Mouse (Mus musculus) stomach, embryonic 16.5 days (tissue): ENCODE data around the gene Vmn2r83. TPM values are rescaled to one million over a fixed set of nuclear protein-coding genes. Genes with fewer than 3 reads are reported as not detected.

Experiments used
- ATAC-seq: fragments of 200-750 bp; cut with Nextera tagmentation; 2 replicates; pipeline ENCODE4 v1.8.0; 2017; ENCODE audit warnings: moderate number of reproducible peaks, moderate TSS enrichment; ENCODE audit not compliant: insufficient read depth, low FRiP score
- H3K27ac ChIP-seq: fragments of 300-500 bp; sonication (generic); 2 replicates; pipeline ENCODE4 v1.5.1; 2014; ENCODE audit warnings: low read length
- H3K27me3 ChIP-seq: fragments of 300-500 bp; sonication (generic); 2 replicates; pipeline ENCODE4 v1.6.1; 2014; ENCODE audit warnings: low read length, control low read depth, mixed read lengths; ENCODE audit not compliant: control insufficient read depth, insufficient read depth
- H3K36me3 ChIP-seq: fragments of 300-500 bp; sonication (generic); 2 replicates; pipeline ENCODE4 v1.6.1; 2014; ENCODE audit warnings: low read length; ENCODE audit not compliant: control insufficient read depth, insufficient read depth
- H3K4me1 ChIP-seq: fragments of 300-500 bp; sonication (generic); 2 replicates; pipeline ENCODE4 v1.6.1; 2014; ENCODE audit warnings: low read length, control low read depth, mixed read lengths; ENCODE audit not compliant: control insufficient read depth, insufficient read depth
- H3K4me2 ChIP-seq: fragments of 300-500 bp; sonication (generic); 2 replicates; pipeline ENCODE4 v1.6.1; 2014; ENCODE audit warnings: low read depth, low read length, mixed read lengths
- H3K4me3 ChIP-seq: fragments of 300-500 bp; sonication (generic); replicated peaks from 2 replicates; pipeline ENCODE4 v1.5.1; 2014; ENCODE audit warnings: mild to moderate bottlenecking, low read length
- H3K9ac ChIP-seq: fragments of 300-500 bp; sonication (generic); 2 replicates; pipeline ENCODE4 v1.6.1; 2014; ENCODE audit warnings: low read length
- H3K9me3 ChIP-seq: fragments of 300-500 bp; sonication (generic); replicated peaks from 2 replicates; pipeline ENCODE4 v1.6.1; 2016; ENCODE audit warnings: low read length, control low read depth; ENCODE audit not compliant: control insufficient read depth
- WGBS: fragments of 180-500 bp; shearing (Covaris S2); extraction: QIAGEN DNeasy Blood & Tissue Kit; methylation state at CpG from one replicate; pipeline ENCODE4 v1.1.7; 2014; 5-methylcytosine and 5-hydroxymethylcytosine counted together
- microRNA-seq: library from miRNA; unstranded; fragments of <30 nt; microRNA quantifications from one replicate; pipeline ENCODE4, GENCODE M21; 2016
- polyA plus RNA-seq: library from polyadenylated mRNA; unstranded; fragments of >200 nt; fragmentation: Nextera tagmentation; extraction: Ambion mirVana; gene quantifications from 2 replicates; pipeline ENCODE4 v1.2.1, GENCODE M21; 2015

The Vmn2r83 gene
- polyA plus RNA-seq, 1 experiment from 2014 or later = not detected

GRCm38 (mm10) chr10:79541522-79541921, 73.0 kb downstream of the Vmn2r83 start:
- Histone ChIP-seq H3K36me3 (peaks cover 13% of the 10 kb centered on the region; the same call in 1 of the 2 replicates), H3K4me1 (no peaks in the 10 kb centered on the region)
- ATAC-seq = no peak

GRCm38 (mm10) chr10:79542171-79542570, 73.6 kb downstream of the Vmn2r83 start:
- no peaks in the 10 kb centered on the region for H3K9me3 ChIP-seq
- H3K4me2 ChIP-seq = no peak overlapping the region
- peaks cover 13% of the 10 kb centered on the region; the same call in 1 of the 2 replicates for H3K36me3 ChIP-seq
- no peaks in the 10 kb centered on the region for H3K27me3 ChIP-seq
- H3K27ac ChIP-seq = no peak overlapping the region
- H3K4me3 ChIP-seq = no peak overlapping the region
- H3K4me1 ChIP-seq = no peaks in the 10 kb centered on the region
- no peak overlapping the region for H3K9ac ChIP-seq
- WGBS = 95% methylated on average over 11 of the region's 11 CpGs
- ATAC-seq = no peak

More at GRCm38 (mm10) chr10:79541522-79541921, 73.0 kb downstream of the Vmn2r83 start:
- Histone ChIP-seq H3K4me3 (no peak overlapping the region), H3K4me2 (no peak overlapping the region), H3K9ac (no peak overlapping the region), H3K27me3 (no peaks in the 10 kb centered on the region), H3K9me3 (no peaks in the 10 kb centered on the region), H3K27ac (no peak overlapping the region)
- WGBS = 94% methylated on average over 15 of the region's 15 CpGs

Small RNAs within 50 kb of the gene (microRNA-seq; reads per million reads assigned to microRNA genes)
- not detected for gene Mir6909

Other genes starting within 250 kb of the Vmn2r83 start
- gene Vmn2r81, start 221.0 kb upstream of the Vmn2r83 start, polyA plus RNA-seq = not detected in 2 replicates
- not detected in 2 replicates for gene Vmn2r82, start 112.2 kb upstream of the Vmn2r83 start, polyA plus RNA-seq
- 69.9 and 88.4 TPM in 2 replicates for gene Plpp2, start 65.1 kb downstream of the Vmn2r83 start, polyA plus RNA-seq
- gene Mier2, start 86.5 kb downstream of the Vmn2r83 start, polyA plus RNA-seq = 40.7 and 46.8 TPM in 2 replicates
- gene Theg, start 118.6 kb downstream of the Vmn2r83 start, polyA plus RNA-seq = not detected in 2 replicates
- 0.03 TPM in 1 of 2 replicates, not detected in the other for gene C2cd4c, start 145.3 kb downstream of the Vmn2r83 start, polyA plus RNA-seq
- gene Shc2, start 169.2 kb downstream of the Vmn2r83 start, polyA plus RNA-seq = 3.0 and 3.2 TPM in 2 replicates
- gene Odf3l2, start 177.0 kb downstream of the Vmn2r83 start, polyA plus RNA-seq = not detected in 2 replicates
- 33.7 and 41.9 TPM in 2 replicates for gene Madcam1, start 195.8 kb downstream of the Vmn2r83 start, polyA plus RNA-seq
- 47.4 and 53.2 TPM in 2 replicates for gene Tpgs1, start 200.6 kb downstream of the Vmn2r83 start, polyA plus RNA-seq
- gene Cdc34, start 213.5 kb downstream of the Vmn2r83 start, polyA plus RNA-seq = 84.6 and 86.3 TPM in 2 replicates
- gene Gzmm, start 220.3 kb downstream of the Vmn2r83 start, polyA plus RNA-seq = 0.31 and 0.44 TPM in 2 replicates
- gene Bsg, start 235.8 kb downstream of the Vmn2r83 start, polyA plus RNA-seq = 983 and 1,041 TPM in 2 replicates
- not detected in 2 replicates for gene Hcn2, start 247.9 kb downstream of the Vmn2r83 start, polyA plus RNA-seq